Mouse (Mus musculus): ENCODE results near the gene Arhgap27. TPM values are rescaled to one million over a fixed set of nuclear protein-coding genes. Genes with fewer than 3 reads are reported as not detected.
A peak's percentile ranks its signal among the peaks of the same experiment; 100 is the strongest.

Gene Arhgap27
- total and polyA plus RNA-seq, 2 experiments from 2014 or later: 5.9 to 12.2 TPM

DNA sequence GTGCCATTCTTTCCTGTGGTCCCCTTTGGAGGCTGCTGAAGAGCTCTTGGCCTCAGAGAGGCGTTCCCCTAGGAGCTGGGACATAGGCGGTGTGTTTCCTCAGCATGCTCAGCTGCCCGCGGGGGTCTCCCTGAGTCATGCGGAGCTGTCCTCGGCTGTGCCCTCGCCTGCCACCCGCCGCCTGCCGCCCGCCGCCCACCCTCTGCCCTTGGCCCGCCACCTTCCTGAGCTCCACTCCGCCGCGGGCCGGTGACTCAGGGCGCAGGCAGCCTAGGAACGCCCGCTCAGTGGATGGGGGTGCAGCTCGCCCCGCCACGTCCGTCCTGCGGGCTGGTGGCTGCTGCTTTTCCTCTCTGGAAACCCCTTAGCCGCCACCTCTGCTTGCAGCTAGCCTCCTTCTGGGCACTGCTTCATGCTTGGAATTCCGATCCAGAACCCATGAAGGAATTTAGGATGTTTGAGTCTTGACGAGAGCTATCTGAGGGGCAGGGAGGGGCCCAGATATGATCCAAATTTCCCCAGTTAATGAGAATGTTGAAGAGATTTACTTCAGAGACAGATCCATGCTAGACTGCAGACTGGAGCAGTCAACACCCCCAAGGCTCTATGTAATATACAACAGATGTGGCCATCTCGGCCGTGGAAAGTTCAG is 51.4 kb downstream of the Arhgap27 start:
- Histone ChIP-seq H3K9ac (replicated peaks; ENCODE audit: low read length) (peak overlapping the region; percentile 19; the same call in 1 of the 2 replicates), H3K27me3 (ENCODE audit: insufficient read depth, low read length) (no peaks in the 10 kb centered on the region), H3K4me3 (ENCODE audit: low read length) (peak overlapping the region; percentile 25), H3K27ac (no peak overlapping the region; the same call in 1 of the 2 replicates), H3K9me3 (ENCODE audit: low read length) (no peaks in the 10 kb centered on the region), H3K4me2 (ENCODE audit: low read depth, low read length) (peak overlapping the region; percentile 53), H3K4me1 (ENCODE audit: insufficient read depth, low read length) (no peaks in the 10 kb centered on the region; the same call in 1 of the 2 replicates), H3K36me3 (ENCODE audit: insufficient read depth, low read length) (no peaks in the 10 kb centered on the region)
- peak; percentile 59; the same call in 1 of the 2 replicates for ATAC-seq
- peak; percentile 20 for DNase-seq (ENCODE audit: low spot score)
- no peak for TF ChIP-seq CTCF (IDR thresholded peaks at IDR 0.05; ENCODE audit: low read depth)
- 8% methylated on average over 26 of the region's 30 CpGs for WGBS

DNA sequence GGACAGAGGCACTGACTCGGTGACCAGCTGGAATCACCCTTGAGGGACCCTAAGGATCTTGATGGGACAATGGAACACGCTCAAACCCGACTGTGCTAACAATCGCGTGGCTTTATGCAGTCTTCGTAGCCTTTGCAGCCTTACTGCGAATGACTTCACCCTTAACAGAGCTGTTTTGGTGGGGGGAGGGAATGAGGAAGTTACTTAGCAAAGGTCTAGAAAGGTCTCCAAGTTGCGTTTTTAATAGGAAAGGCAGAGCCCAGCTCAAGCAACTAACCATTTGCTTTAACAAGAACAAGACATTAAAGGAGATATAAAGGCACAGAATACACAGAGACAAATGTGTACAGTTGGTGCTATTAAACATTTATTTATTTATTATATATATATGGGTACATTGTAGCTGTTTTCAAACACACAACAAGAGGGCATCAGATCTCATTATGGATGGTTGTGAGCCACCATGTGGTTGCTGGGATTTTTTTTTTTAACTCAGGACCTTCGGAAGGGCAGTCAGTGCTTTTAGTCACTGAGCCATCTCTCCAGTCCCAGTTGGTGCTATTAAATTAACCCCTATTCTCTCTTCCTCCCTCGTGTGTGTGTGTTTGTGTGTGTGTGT is 53.4 kb downstream of the Arhgap27 start:
- Histone ChIP-seq H3K9ac (replicated peaks; ENCODE audit: low read length) (no peak overlapping the region), H3K27me3 (ENCODE audit: insufficient read depth, low read length) (no peaks in the 10 kb centered on the region), H3K4me1 (ENCODE audit: insufficient read depth, low read length) (no peaks in the 10 kb centered on the region; the same call in 1 of the 2 replicates), H3K4me2 (ENCODE audit: low read depth, low read length) (no peak overlapping the region), H3K36me3 (ENCODE audit: insufficient read depth, low read length) (no peaks in the 10 kb centered on the region), H3K27ac (no peak overlapping the region), H3K9me3 (ENCODE audit: low read length) (no peaks in the 10 kb centered on the region), H3K4me3 (ENCODE audit: low read length) (no peak overlapping the region)
- DNase-seq (ENCODE audit: low spot score): no peak
- 73% methylated on average over 10 of the region's 10 CpGs for WGBS
- ATAC-seq: no peak
- TF ChIP-seq CTCF (IDR thresholded peaks at IDR 0.05; ENCODE audit: low read depth): no peak

DNA sequence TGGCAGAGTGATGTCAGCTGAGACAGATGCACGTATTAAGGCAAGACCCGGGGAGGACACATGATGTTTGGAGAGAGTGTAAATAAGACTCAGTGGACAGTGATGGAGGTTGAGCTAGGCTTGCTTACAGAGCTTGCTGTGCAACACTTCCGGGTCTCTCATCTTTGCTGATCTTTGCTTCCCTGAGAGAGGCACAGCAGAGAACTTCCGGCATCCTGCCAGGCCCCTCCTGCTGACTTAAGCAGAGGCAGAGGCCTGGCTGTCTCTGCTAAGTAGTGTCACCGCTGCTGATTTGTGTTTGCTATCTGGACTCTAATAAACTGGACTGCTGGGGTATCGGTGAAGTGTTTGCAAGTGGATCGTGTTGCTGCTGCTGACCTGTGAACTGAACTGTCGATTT is 55.6 kb downstream of the Arhgap27 start:
- ATAC-seq (no peak), DNase-seq (ENCODE audit: low spot score) (no peak)
- no peaks in the 10 kb centered on the region for H3K9me3 ChIP-seq (ENCODE audit: low read length)
- TF ChIP-seq CTCF (IDR thresholded peaks at IDR 0.05; ENCODE audit: low read depth): no peak
- H3K36me3 ChIP-seq (ENCODE audit: insufficient read depth, low read length): no peaks in the 10 kb centered on the region
- no peak overlapping the region for H3K4me3 ChIP-seq (ENCODE audit: low read length)
- no peak overlapping the region for H3K9ac ChIP-seq (replicated peaks; ENCODE audit: low read length)
- H3K4me2 ChIP-seq (ENCODE audit: low read depth, low read length): no peak overlapping the region
- whole genome bisulfite sequencing: 69% methylated on average over 8 of the region's 8 CpGs
- H3K27ac ChIP-seq: no peak overlapping the region
- no peaks in the 10 kb centered on the region; the same call in 1 of the 2 replicates for H3K4me1 ChIP-seq (ENCODE audit: insufficient read depth, low read length)
- H3K27me3 ChIP-seq (ENCODE audit: insufficient read depth, low read length): no peaks in the 10 kb centered on the region

DNA sequence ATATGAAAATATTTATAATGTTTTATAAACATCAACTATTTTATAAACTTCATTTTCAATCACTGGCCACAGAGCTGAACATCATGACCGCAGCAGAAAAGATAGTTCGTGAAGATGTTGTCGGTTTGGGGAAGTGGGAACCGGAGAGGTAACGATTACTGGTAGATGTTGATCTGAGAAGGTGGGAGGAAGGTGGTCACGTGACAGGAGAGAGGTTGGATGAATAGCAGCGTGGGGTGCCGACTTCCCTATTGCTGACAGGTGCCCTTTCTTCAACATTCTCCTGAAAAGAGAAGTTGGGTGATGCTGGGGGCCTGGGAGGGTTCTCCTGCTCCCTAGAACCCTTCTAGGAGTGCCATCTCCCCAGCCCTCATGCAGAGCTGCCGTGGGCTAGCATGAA is 59.0 kb downstream of the Arhgap27 start:
- H3K9ac ChIP-seq (replicated peaks; ENCODE audit: low read length): no peak overlapping the region
- H3K4me2 ChIP-seq (ENCODE audit: low read depth, low read length): no peak overlapping the region
- H3K27ac ChIP-seq: no peak overlapping the region
- ATAC-seq (no peak), DNase-seq (ENCODE audit: low spot score) (no peak)
- TF ChIP-seq CTCF (IDR thresholded peaks at IDR 0.05; ENCODE audit: low read depth): no peak
- H3K27me3 ChIP-seq (ENCODE audit: insufficient read depth, low read length): no peaks in the 10 kb centered on the region
- H3K4me3 ChIP-seq (ENCODE audit: low read length): no peak overlapping the region
- 88% methylated on average over 9 of the region's 9 CpGs for WGBS
- H3K4me1 ChIP-seq (ENCODE audit: insufficient read depth, low read length): no peaks in the 10 kb centered on the region
- H3K36me3 ChIP-seq (ENCODE audit: insufficient read depth, low read length): no peaks in the 10 kb centered on the region
- H3K9me3 ChIP-seq (ENCODE audit: low read length): no peaks in the 10 kb centered on the region

DNA sequence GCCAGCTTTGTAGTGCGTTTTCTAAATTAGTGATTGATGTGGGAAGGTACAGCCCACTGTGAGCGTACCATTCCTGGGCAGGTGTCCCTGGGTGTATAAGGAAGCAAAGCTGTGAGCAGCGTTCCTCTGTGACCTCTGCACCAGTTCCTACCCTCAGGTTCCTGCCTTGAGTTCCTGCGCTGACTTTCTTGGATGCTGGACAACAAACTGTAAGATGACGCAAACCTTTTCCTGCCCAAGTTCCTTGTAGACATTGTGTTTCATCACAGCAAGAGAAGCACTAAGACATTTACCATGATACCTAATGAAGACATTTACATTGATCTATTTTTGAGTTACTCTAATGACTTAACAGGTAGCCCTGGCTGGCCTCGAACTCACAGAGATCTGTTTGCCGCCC is 68.7 kb downstream of the Arhgap27 start:
- no peak for TF ChIP-seq CTCF (IDR thresholded peaks at IDR 0.05; ENCODE audit: low read depth)
- Histone ChIP-seq H3K27me3 (ENCODE audit: insufficient read depth, low read length) (no peaks in the 10 kb centered on the region), H3K9ac (replicated peaks; ENCODE audit: low read length) (no peak overlapping the region), H3K9me3 (ENCODE audit: low read length) (no peaks in the 10 kb centered on the region), H3K4me1 (ENCODE audit: insufficient read depth, low read length) (no peaks in the 10 kb centered on the region), H3K27ac (no peak overlapping the region), H3K4me2 (ENCODE audit: low read depth, low read length) (no peak overlapping the region), H3K4me3 (ENCODE audit: low read length) (no peak overlapping the region), H3K36me3 (ENCODE audit: insufficient read depth, low read length) (no peaks in the 10 kb centered on the region)
- 90% methylated on average over 7 of the region's 7 CpGs for WGBS
- DNase-seq (ENCODE audit: low spot score): no peak
- ATAC-seq: no peak

DNA sequence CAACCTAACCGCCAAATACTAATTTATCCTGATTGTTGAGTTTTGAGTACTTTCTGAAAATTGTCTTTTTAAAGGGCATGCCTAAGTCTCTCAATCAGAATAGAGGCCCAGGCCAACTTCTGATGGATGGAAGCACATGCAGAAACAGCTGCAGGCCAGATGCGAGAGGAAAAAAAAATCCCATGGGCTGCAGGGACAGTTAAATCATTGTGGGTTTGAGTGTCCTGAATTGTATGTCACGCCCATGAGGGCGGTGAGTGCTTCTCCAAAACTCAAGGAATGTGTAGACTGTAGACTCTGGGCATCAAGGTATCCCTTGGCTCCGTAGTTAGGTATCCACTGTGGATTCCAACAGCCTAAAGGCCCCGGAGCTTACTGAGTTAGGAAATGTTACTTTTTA is 69.4 kb downstream of the Arhgap27 start:
- no peak for TF ChIP-seq CTCF (IDR thresholded peaks at IDR 0.05; ENCODE audit: low read depth)
- Histone ChIP-seq H3K36me3 (ENCODE audit: insufficient read depth, low read length) (no peaks in the 10 kb centered on the region), H3K27ac (no peak overlapping the region), H3K4me2 (ENCODE audit: low read depth, low read length) (no peak overlapping the region), H3K9me3 (ENCODE audit: low read length) (no peaks in the 10 kb centered on the region), H3K4me3 (ENCODE audit: low read length) (no peak overlapping the region), H3K9ac (replicated peaks; ENCODE audit: low read length) (no peak overlapping the region), H3K4me1 (ENCODE audit: insufficient read depth, low read length) (no peaks in the 10 kb centered on the region), H3K27me3 (ENCODE audit: insufficient read depth, low read length) (no peaks in the 10 kb centered on the region)
- DNase-seq (ENCODE audit: low spot score) (no peak), ATAC-seq (no peak)
- 92% methylated on average over 6 of the region's 6 CpGs for WGBS

DNA sequence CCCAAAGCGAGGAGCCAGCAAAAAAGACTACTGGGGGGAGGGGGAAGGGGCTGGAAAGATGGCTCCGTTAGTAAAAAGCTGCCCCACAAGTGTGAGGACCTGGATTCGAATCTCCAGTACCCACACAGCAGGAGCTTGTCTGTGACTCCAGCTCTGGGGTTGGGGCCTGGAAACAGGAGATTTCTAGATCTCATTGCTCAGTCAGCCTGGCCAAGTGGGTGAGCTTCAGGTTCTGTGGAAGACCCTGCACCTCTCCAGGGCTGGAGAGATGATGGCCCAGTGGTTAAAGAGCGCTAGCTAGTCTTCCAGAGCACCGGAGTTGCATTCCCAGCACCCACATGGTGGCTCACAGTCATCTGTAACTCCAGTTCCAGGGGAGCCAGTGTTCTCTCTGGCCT is 70.6 kb downstream of the Arhgap27 start:
- no peak for ATAC-seq
- WGBS: 75% methylated on average over 5 of the region's 5 CpGs
- H3K4me2 ChIP-seq (ENCODE audit: low read depth, low read length): no peak overlapping the region

More for the DNA sequence above, 70.6 kb downstream of the Arhgap27 start:
- Histone ChIP-seq H3K27ac (no peak overlapping the region), H3K27me3 (ENCODE audit: insufficient read depth, low read length) (no peaks in the 10 kb centered on the region), H3K36me3 (ENCODE audit: insufficient read depth, low read length) (no peaks in the 10 kb centered on the region), H3K4me1 (ENCODE audit: insufficient read depth, low read length) (no peaks in the 10 kb centered on the region), H3K9me3 (ENCODE audit: low read length) (no peaks in the 10 kb centered on the region), H3K9ac (replicated peaks; ENCODE audit: low read length) (no peak overlapping the region), H3K4me3 (ENCODE audit: low read length) (no peak overlapping the region)
- TF ChIP-seq CTCF (IDR thresholded peaks at IDR 0.05; ENCODE audit: low read depth): no peak
- DNase-seq (ENCODE audit: low spot score): no peak

Measured in hindbrain, postnatal 0 days (tissue).